Mouse (Mus musculus) testis, adult 2 months (tissue): Measurements from ENCODE around the gene Cfap61. TPM values are rescaled to one million over a fixed set of nuclear protein-coding genes. Genes with fewer than 3 reads are reported as not detected.

Source experiments
- H3K27ac ChIP-seq: fragments of 200-500 bp; 2 replicates; pipeline ENCODE4 v1.5.1; 2012; ENCODE audit warnings: low read depth, low read length; ENCODE audit not compliant: control insufficient read depth, insufficient read depth
- H3K27me3 ChIP-seq: fragments of 200-500 bp; 2 replicates; pipeline ENCODE4 v1.6.1; 2012; ENCODE audit warnings: mild to moderate bottlenecking, low read length, moderate library complexity; ENCODE audit not compliant: control insufficient read depth, insufficient read depth
- H3K36me3 ChIP-seq: fragments of 200-500 bp; 2 replicates; pipeline ENCODE4 v1.6.1; 2012; ENCODE audit warnings: mild to moderate bottlenecking, low read length; ENCODE audit not compliant: control insufficient read depth, insufficient read depth
- H3K4me1 ChIP-seq: fragments of 200-500 bp; 2 replicates; pipeline ENCODE4 v1.6.1; 2012; ENCODE audit warnings: low read length; ENCODE audit not compliant: control insufficient read depth, insufficient read depth
- H3K4me3 ChIP-seq: fragments of 200-500 bp; 2 replicates; pipeline ENCODE4 v1.5.1; 2012; ENCODE audit warnings: low read depth, mild to moderate bottlenecking, low read length, moderate library complexity, mixed read lengths; ENCODE audit not compliant: control insufficient read depth
- CTCF ChIP-seq: fragments of 200-500 bp; IDR thresholded peaks from 2 replicates; pipeline ENCODE4 v1.5.1; 2012; ENCODE audit warnings: low read depth, mild to moderate bottlenecking, inconsistent platforms, low read length, moderate library complexity; ENCODE audit not compliant: control insufficient read depth, insufficient read depth, insufficient replicate concordance
- POLR2A ChIP-seq: fragments of 200-500 bp; IDR thresholded peaks from 2 replicates; pipeline ENCODE4 v1.6.1; 2012; ENCODE audit warnings: low read depth, mild to moderate bottlenecking, inconsistent platforms, low read length, moderate library complexity; ENCODE audit not compliant: control insufficient read depth
- polyA plus RNA-seq: library from polyadenylated mRNA; depleted of rRNA; stranded (reverse); fragments of >200 nt; gene quantifications from 2 replicates; pipeline ENCODE4 v1.2.3, GENCODE M21; 2012

Cfap61 gene
- polyA plus RNA-seq, 1 experiment = 83.5 TPM

DNA sequence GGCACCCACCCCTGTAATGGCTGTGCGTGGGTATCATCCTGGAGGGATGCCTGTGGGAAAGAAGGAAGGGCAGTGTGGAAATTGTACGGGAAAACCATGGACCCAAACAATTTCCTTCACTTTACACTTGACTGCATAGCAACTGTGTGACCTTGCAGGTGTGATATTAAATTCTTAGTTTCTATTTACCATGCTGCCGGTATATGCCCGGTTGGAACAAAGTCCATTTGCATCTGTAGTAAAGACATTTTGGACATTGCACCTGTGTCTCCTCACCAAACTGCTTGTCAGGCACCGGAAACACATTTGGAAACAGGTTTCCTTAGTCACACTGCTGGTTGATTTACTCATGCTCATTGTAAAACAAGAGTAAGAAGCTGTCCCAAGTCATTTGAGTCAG, 109.1 kb downstream of the Cfap61 start:
- no peak for TF ChIP-seq POLR2A
- TF ChIP-seq CTCF = no peak
- H3K4me1 ChIP-seq = no peaks in the 10 kb centered on the region
- H3K27ac ChIP-seq = no peak overlapping the region
- H3K36me3 ChIP-seq = no peaks in the 10 kb centered on the region
- H3K27me3 ChIP-seq = no peaks in the 10 kb centered on the region
- no peak overlapping the region for H3K4me3 ChIP-seq

DNA sequence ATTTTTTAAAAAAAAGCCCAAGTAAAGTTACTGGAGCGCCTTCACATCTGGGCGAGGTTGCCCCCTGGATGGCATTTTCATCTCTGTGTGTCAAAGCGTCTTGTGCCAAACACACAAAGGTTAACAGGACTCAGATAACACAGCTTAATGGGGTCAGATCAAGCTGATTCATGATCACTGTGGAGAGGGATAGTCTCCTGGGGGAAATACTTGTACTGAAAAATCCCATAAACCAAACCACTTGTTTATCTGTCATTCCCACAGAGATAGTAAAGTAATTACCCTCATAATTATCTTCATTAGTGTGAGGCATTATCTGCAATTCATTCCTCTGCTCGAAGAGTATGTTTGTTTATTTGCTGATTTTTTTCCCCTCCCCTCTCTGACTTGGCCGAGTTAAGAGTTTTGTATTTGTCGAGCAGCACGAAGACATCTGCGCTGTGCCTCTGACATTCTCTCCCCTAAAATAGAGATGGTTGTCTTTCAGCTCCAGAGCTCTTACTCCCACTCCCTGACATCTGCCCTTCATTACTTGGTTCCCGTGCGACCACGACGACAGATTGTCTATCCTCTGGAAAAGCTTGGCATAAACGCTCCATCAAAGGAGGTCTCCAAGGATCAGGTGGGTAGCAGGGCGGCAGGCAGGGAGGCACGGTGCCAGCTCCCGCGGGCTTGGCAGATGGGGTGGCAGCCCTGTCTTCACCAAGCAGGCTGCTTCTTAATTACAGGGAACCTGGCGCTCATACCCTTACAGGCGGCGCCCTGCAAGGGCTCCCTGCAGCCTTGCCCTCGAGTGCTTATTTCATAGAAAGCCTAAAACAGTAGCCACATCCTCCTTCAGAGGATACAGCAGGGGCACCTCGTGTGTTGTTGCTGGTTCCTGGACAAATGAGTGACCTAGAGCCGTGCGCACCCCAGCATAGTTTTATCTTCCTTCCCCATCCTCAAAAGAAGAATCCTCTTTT, 110.6 kb downstream of the Cfap61 start:
- TF ChIP-seq CTCF (no peak), POLR2A (no peak)
- H3K27ac ChIP-seq = no peak overlapping the region

DNA sequence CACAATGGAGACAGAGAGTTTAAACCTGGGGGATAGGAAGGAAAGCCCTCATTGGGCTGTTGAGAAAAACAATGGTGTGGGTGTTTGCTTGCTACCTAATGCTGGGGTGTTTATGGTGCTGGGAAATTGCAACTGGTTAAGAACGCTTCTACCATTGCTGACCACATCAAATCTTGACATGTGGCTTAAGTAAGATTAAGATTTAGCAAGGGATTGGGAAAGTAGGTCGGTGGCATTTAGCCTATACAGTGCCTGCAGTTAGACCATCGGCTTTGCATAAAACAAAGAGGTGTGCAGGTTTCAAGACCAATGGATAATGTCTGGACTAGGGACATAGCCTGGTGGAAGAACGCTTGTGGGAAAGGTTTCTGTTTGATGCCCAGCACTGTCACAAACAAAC, 113.1 kb downstream of the Cfap61 start:
- no peak overlapping the region for H3K4me3 ChIP-seq
- TF ChIP-seq POLR2A (no peak), CTCF (no peak)
- no peaks in the 10 kb centered on the region for H3K27me3 ChIP-seq
- H3K36me3 ChIP-seq = no peaks in the 10 kb centered on the region
- no peaks in the 10 kb centered on the region for H3K4me1 ChIP-seq
- no peak overlapping the region for H3K27ac ChIP-seq

More for the DNA sequence above, 110.6 kb downstream of the Cfap61 start:
- H3K27me3 ChIP-seq = no peaks in the 10 kb centered on the region
- H3K36me3 ChIP-seq = no peaks in the 10 kb centered on the region
- H3K4me1 ChIP-seq = no peaks in the 10 kb centered on the region
- H3K4me3 ChIP-seq = no peak overlapping the region

DNA sequence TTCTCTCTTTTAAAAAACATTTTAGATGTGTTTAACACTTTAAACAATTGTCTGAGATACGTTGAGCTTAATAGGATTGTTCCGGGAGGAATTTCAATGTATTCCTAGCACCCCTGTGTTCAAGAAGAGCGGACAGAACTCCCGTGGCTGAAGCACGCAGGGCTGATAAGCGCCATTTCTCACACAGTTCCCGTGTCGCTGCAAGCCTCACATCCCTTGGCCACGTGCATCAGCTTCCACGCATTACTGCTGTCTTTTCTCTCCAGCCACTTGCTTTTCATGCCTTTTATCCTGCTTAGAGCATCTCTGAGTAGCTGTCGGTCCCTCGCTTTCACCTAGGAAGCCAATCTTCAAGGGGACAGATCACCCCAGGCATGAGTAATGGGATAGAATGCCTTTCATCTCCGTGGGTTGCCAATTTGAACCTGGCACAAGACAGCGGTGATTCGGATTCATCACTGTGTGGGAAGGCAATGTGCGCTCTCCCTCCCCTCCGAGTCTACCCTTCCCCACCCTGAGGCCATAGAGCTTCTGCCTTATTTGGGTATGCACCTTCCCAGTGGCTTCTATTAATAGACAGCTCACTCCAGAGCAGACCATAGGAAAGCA, 113.7 kb downstream of the Cfap61 start:
- no peak overlapping the region for H3K27ac ChIP-seq
- H3K4me1 ChIP-seq = no peaks in the 10 kb centered on the region
- no peak for TF ChIP-seq CTCF
- no peak for TF ChIP-seq POLR2A
- H3K4me3 ChIP-seq = no peak overlapping the region
- H3K27me3 ChIP-seq = no peaks in the 10 kb centered on the region
- no peaks in the 10 kb centered on the region for H3K36me3 ChIP-seq

DNA sequence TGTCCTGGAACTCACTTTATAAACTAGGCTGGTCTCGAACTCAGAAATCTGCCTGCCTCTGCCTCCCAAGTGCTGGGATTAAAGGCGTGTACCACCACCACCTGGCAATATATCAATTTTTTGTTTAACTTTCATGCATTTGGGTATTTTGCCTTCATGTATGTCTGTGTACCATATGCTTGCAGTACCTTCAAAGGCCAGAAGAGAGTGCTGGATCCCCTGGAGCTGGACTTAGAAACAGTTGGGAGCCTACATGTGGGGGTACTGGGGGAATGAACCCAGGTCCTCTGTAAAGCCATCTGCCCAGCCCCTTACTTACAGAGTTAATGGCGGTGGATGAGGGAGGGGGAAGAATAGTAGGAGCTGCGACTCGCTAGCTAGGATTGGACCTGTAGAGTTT, 114.8 kb downstream of the Cfap61 start:
- no peaks in the 10 kb centered on the region for H3K4me1 ChIP-seq
- H3K4me3 ChIP-seq = no peak overlapping the region
- no peaks in the 10 kb centered on the region for H3K36me3 ChIP-seq
- TF ChIP-seq CTCF = no peak
- TF ChIP-seq POLR2A = no peak
- no peak overlapping the region for H3K27ac ChIP-seq
- H3K27me3 ChIP-seq = no peaks in the 10 kb centered on the region

DNA sequence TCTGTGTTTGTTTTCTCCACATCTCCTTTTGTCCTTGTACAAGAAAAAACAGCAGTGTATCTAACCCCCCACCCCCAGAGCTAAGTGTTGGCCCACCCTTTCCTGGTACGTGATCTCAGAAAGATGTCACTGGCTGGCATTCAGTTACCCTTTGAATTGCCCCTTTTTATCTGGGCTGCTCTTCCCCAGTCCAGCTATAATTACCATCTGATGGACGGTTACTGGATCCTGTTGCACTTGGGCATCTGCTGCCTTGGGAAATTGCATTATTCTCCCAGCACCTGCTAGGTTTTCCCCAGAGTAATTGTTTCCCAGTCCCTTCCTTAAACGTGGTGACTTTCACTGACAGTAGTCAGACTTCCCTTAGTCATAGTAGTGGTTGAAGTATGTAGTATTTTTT, 115.5 kb downstream of the Cfap61 start:
- no peak overlapping the region for H3K27ac ChIP-seq
- no peak for TF ChIP-seq CTCF

DNA sequence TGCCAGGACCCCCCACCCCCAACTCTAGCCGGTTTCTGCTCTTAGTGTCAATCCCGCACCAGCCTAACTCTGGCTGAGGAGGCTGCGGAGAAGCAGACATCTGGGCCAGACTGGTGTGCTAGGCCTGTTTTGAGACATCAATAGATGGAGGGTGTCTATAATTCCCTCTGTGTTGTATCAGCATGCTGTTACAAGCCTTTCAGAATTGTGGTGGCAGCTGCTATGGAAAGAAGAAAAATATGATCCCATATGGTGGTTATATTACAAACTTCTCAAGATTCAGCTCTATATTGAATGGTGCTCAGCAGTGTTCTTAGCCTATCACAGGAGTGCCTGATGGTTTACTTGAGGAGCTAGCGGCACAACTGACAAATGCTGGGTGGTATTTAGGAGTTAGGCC, 116.8 kb downstream of the Cfap61 start:
- Histone ChIP-seq H3K4me1 (no peaks in the 10 kb centered on the region), H3K36me3 (no peaks in the 10 kb centered on the region), H3K4me3 (no peak overlapping the region), H3K27ac (no peak overlapping the region), H3K27me3 (no peaks in the 10 kb centered on the region)
- TF ChIP-seq CTCF (no peak), POLR2A (no peak)

More for the DNA sequence above, 115.5 kb downstream of the Cfap61 start:
- no peaks in the 10 kb centered on the region for H3K4me1 ChIP-seq
- H3K27me3 ChIP-seq = no peaks in the 10 kb centered on the region
- no peaks in the 10 kb centered on the region for H3K36me3 ChIP-seq
- H3K4me3 ChIP-seq = no peak overlapping the region
